Mouse (Mus musculus) embryonic facial prominence, embryonic 10.5 days (tissue): ENCODE results near the gene 1500015O10Rik. TPM values are rescaled to one million over a fixed set of nuclear protein-coding genes. Genes with fewer than 3 reads are reported as not detected.

Source experiments
- DNase-seq: peaks from one replicate; pipeline ENCODE4 v3.0.0-alpha.2; 2017; ENCODE audit warnings: low spot score
- H3K27ac ChIP-seq: fragments of 300-500 bp; sonication (generic); replicated peaks from 2 replicates; pipeline ENCODE4 v1.5.1; 2016; ENCODE audit warnings: mild to moderate bottlenecking
- H3K27me3 ChIP-seq: fragments of 300-500 bp; sonication (generic); replicated peaks from 2 replicates; pipeline ENCODE4 v1.6.1; 2016; ENCODE audit warnings: low read depth, mild to moderate bottlenecking; ENCODE audit not compliant: poor library complexity, severe bottlenecking
- H3K36me3 ChIP-seq: fragments of 300-500 bp; sonication (generic); replicated peaks from 2 replicates; pipeline ENCODE4 v1.6.1; 2016; ENCODE audit warnings: mild to moderate bottlenecking, moderate library complexity
- H3K4me1 ChIP-seq: fragments of 300-500 bp; sonication (generic); 2 replicates; pipeline ENCODE4 v1.6.1; 2016
- H3K4me3 ChIP-seq: fragments of 300-500 bp; sonication (generic); 2 replicates; pipeline ENCODE4 v1.5.1; 2016; ENCODE audit warnings: mild to moderate bottlenecking, moderate library complexity
- H3K9me3 ChIP-seq: fragments of 300-500 bp; sonication (generic); 2 replicates; pipeline ENCODE4 v1.6.1; 2016; ENCODE audit warnings: mild to moderate bottlenecking
- WGBS: fragments of 180-500 bp; shearing (Covaris S2); methylation state at CpG from one replicate; pipeline ENCODE4 v1.1.7; 2016; 5-methylcytosine and 5-hydroxymethylcytosine counted together
- polyA plus RNA-seq: library from polyadenylated mRNA; unstranded; fragments of >200 nt; fragmentation: Nextera tagmentation; extraction: Ambion mirVana; gene quantifications from 2 replicates; pipeline ENCODE4 v1.2.1, GENCODE M21; 2016

The 1500015O10Rik gene
- polyA plus RNA-seq, 1 experiment from 2014 or later = not detected

DNA sequence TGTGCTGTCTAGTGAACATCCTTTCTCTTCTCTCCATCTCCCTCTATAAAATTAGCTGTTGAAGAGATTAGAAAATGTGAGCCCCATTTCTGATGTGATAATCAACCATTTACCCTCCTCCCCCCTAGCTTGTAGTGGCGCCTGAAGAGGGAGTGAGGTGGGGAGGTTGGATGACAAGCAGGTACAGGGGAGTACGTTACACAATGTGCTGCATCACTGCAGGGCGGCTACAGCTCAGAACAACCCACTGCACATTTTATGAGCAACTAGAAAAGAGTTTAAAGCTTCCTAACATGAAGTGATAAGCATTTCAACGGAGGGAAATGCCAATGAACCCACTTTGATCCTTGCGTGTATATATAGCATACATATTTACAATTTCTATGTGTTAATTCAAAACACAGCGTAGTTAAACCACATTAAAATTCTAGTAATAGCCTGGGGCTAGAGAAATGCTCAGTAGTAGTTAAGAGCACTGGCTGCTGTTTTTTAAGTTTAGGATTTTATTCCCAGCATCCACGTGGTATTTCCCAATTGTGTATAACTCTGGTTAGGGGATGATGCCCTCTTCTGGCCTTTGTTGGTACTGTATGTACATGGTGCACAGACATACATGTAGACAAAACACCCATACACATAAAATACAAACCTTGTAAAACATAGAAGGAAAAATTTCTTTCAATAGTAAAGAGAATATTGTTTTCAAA lies 7.6 kb downstream of the 1500015O10Rik start:
- no peak overlapping the region for H3K4me3 ChIP-seq
- H3K27me3 ChIP-seq = no peaks in the 10 kb centered on the region
- H3K4me1 ChIP-seq = no peaks in the 10 kb centered on the region
- WGBS = 75% methylated on average over 7 of the region's 7 CpGs
- no peaks in the 10 kb centered on the region for H3K36me3 ChIP-seq
- no peak overlapping the region for H3K27ac ChIP-seq
- DNase-seq = peak; percentile 54
- H3K9me3 ChIP-seq = no peaks in the 10 kb centered on the region

DNA sequence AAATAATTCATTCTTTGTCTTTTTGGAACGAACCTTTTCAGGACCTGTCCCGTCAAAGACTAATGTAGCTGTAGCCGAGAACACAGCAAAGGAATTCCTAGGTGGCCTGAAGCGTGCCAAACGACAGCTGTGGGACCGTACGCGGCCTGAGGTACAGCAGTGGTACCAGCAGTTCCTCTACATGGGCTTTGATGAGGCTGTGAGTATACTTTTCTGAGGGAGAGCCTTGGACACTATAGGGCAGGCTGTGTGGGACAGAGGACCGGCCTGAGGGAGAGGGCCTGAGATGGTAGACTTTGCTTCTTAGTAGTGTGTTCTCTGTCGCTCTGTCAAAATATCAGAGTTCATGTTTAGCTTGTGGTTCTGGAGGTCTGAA lies 8.1 kb downstream of the 1500015O10Rik start:
- Histone ChIP-seq H3K4me1 (no peaks in the 10 kb centered on the region), H3K27ac (no peak overlapping the region), H3K27me3 (no peaks in the 10 kb centered on the region), H3K9me3 (no peaks in the 10 kb centered on the region), H3K4me3 (no peak overlapping the region), H3K36me3 (no peaks in the 10 kb centered on the region)
- 88% methylated on average over 10 of the region's 10 CpGs for WGBS
- DNase-seq = no peak

DNA sequence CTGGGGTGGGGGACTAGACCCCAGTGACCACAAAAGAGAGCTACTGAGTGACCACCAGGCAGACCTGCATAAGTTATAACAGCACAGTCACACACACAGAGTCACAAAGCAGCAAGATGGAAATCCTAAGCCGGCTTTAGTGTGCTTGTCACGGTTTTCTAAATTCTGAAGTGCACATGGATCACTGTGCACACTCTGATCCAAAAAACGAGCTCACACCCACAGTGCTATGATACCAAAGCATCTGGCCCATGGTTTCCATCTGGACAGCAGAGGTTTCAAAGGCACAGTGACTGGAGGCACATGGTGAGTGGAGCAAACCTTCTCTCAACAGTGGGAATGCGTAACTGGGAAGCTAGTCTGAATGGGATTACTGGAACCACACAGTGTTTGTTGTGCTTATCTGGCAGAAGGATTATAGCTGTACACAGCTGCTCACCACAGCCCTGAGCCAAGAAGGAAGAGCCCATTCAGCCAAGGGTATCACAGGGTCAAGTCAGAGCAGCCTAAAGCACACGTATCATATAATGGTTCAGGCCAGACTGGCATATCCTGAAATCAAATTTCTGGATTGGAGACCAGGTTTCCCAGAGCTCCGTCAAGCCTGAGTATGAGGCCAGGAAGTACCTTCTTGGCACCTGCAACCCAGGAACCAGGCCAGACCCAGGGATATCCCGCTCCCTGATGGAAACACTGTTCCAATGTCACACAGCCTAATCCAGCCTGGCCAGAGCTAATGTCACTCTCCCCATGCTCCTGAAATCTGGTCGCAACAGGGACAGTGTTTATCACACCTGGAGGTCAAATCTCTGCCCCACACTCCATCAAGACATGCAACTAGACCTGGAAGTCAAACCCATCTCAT lies 24.3 kb downstream of the 1500015O10Rik start:
- H3K27ac ChIP-seq = no peak overlapping the region
- H3K27me3 ChIP-seq = no peaks in the 10 kb centered on the region
- DNase-seq = no peak
- peaks cover 82% of the 10 kb centered on the region for H3K36me3 ChIP-seq
- H3K4me3 ChIP-seq = no peak overlapping the region
- no peaks in the 10 kb centered on the region for H3K9me3 ChIP-seq
- WGBS = 92% methylated on average over 8 of the region's 8 CpGs
- no peaks in the 10 kb centered on the region for H3K4me1 ChIP-seq

GRCm38 (mm10) chr1:43760085-43760484 lies 29.7 kb downstream of the 1500015O10Rik start:
- H3K36me3 ChIP-seq = peaks cover 81% of the 10 kb centered on the region

GRCm38 (mm10) chr1:43764481-43764880 lies 34.1 kb downstream of the 1500015O10Rik start:
- Histone ChIP-seq H3K4me3 (no peak overlapping the region), H3K36me3 (peaks cover 76% of the 10 kb centered on the region), H3K27me3 (no peaks in the 10 kb centered on the region), H3K27ac (no peak overlapping the region), H3K9me3 (no peaks in the 10 kb centered on the region), H3K4me1 (no peaks in the 10 kb centered on the region)
- WGBS = 93% methylated on average over 2 of the region's 2 CpGs
- DNase-seq = no peak

More at GRCm38 (mm10) chr1:43760085-43760484, 29.7 kb downstream of the 1500015O10Rik start:
- Histone ChIP-seq H3K4me1 (no peaks in the 10 kb centered on the region), H3K9me3 (no peaks in the 10 kb centered on the region), H3K27ac (no peak overlapping the region), H3K27me3 (no peaks in the 10 kb centered on the region), H3K4me3 (no peak overlapping the region)
- DNase-seq = no peak

DNA sequence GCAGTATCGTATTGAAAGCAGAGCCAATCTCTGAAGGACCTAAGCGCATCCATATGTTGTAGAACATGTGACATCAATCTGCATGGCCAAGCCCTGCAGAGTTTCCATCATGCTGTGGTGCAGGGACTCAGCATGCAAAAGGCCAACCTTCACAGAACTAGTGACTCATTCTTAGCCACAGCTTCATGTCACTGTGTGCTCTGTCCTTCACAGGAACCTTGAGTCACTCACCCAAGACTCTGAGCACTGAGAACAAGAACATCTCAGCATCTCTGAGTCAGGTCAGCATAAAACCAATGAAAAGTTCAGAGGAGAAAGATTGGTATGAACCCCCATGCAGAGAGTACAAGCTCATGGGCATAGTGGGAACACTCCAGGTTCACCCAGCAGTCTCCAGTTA lies 35.9 kb downstream of the 1500015O10Rik start:
- Histone ChIP-seq H3K4me1 (no peaks in the 10 kb centered on the region), H3K4me3 (no peak overlapping the region), H3K27ac (no peak overlapping the region), H3K9me3 (no peaks in the 10 kb centered on the region), H3K36me3 (peaks cover 87% of the 10 kb centered on the region), H3K27me3 (no peaks in the 10 kb centered on the region)
- no peak for DNase-seq
- WGBS = 87% methylated on average over 2 of the region's 2 CpGs

GRCm38 (mm10) chr1:43768385-43768990 lies 38.1 kb downstream of the 1500015O10Rik start:
- WGBS = 75% methylated on average over 4 of the region's 4 CpGs
- no peak overlapping the region for H3K4me3 ChIP-seq
- no peaks in the 10 kb centered on the region for H3K4me1 ChIP-seq
- H3K36me3 ChIP-seq = peaks cover 88% of the 10 kb centered on the region
- H3K27me3 ChIP-seq = no peaks in the 10 kb centered on the region
- H3K27ac ChIP-seq = no peak overlapping the region
- no peak for DNase-seq
- H3K9me3 ChIP-seq = 0 out of 2 replicates have a peak, but pooled peaks cover 3% of the 10 kb centered on the region

DNA sequence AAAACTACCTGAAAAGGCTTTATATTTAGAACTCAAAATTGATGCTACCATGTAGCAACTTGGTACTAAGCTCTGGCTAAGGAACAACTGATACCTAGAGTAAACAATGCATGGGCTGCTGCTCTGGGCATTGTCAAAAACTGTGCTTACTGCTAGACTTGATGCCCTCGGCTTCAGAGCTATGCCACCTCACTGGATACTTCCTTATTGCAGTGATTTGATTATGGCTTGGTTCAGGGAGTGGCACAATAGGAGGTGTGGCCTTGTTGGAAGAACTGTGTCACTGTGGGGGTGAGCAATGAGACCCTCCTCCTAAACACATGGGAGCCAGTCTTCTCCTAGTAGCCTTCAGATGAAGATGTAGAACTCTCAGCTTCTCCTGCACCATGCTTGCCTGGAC lies 38.9 kb downstream of the 1500015O10Rik start:
- Histone ChIP-seq H3K36me3 (peaks cover 88% of the 10 kb centered on the region), H3K27ac (no peak overlapping the region), H3K4me1 (no peaks in the 10 kb centered on the region), H3K9me3 (0 out of 2 replicates have a peak, but pooled peaks cover 3% of the 10 kb centered on the region), H3K4me3 (no peak overlapping the region), H3K27me3 (no peaks in the 10 kb centered on the region)
- WGBS = 75% methylated on average over 1 of the region's 1 CpGs
- DNase-seq = no peak

DNA sequence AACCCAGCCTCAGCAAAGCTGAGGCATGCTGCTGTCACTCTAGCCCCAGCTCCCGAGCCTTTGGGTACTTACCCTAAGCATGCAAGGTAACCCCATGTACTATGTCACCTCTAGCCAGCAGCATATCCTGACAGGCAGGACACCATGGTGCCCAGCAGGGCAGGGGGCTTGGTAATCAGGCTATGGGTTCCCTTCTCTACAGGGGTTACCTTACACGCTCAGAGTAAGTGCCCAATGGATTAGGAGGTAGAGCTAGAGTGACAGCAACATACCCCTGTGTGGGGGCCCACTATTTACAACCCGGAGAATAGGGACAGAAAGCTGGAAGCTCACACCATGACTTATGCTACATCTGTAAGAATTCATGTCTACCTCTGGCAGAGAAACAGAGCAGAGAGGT lies 39.6 kb downstream of the 1500015O10Rik start:
- DNase-seq = no peak
- Histone ChIP-seq H3K4me3 (no peak overlapping the region), H3K27ac (no peak overlapping the region), H3K36me3 (peaks cover 86% of the 10 kb centered on the region), H3K9me3 (0 out of 2 replicates have a peak, but pooled peaks cover 3% of the 10 kb centered on the region), H3K4me1 (no peaks in the 10 kb centered on the region), H3K27me3 (no peaks in the 10 kb centered on the region)
- WGBS = 86% methylated on average over 3 of the region's 3 CpGs

GRCm38 (mm10) chr1:43772694-43773093 lies 42.3 kb downstream of the 1500015O10Rik start:
- Histone ChIP-seq H3K27me3 (no peaks in the 10 kb centered on the region), H3K36me3 (peaks cover 88% of the 10 kb centered on the region), H3K4me1 (no peaks in the 10 kb centered on the region), H3K9me3 (0 out of 2 replicates have a peak, but pooled peaks cover 3% of the 10 kb centered on the region), H3K4me3 (no peak overlapping the region), H3K27ac (no peak overlapping the region)
- DNase-seq = no peak
- 97% methylated on average over 3 of the region's 3 CpGs for WGBS

GRCm38 (mm10) chr1:43774126-43774525 lies 43.7 kb downstream of the 1500015O10Rik start:
- no peak for DNase-seq
- peaks cover 3% of the 10 kb centered on the region; the same call in 1 of the 2 replicates for H3K9me3 ChIP-seq
- H3K27me3 ChIP-seq = no peaks in the 10 kb centered on the region
- H3K27ac ChIP-seq = no peak overlapping the region
- no peaks in the 10 kb centered on the region for H3K4me1 ChIP-seq
- 95% methylated on average over 4 of the region's 4 CpGs for WGBS
- H3K4me3 ChIP-seq = no peak overlapping the region
- H3K36me3 ChIP-seq = peaks cover 83% of the 10 kb centered on the region

- DNase-seq = no peak
- no peak overlapping the region for H3K4me3 ChIP-seq
- H3K36me3 ChIP-seq = peaks cover 74% of the 10 kb centered on the region
- no peaks in the 10 kb centered on the region for H3K4me1 ChIP-seq
- H3K27ac ChIP-seq = no peak overlapping the region
- WGBS = 82% methylated on average over 3 of the region's 3 CpGs
- no peaks in the 10 kb centered on the region for H3K27me3 ChIP-seq
- peaks cover 3% of the 10 kb centered on the region; the same call in 1 of the 2 replicates for H3K9me3 ChIP-seq
Measured at GRCm38 (mm10) chr1:43776106-43776505, 45.7 kb downstream of the 1500015O10Rik start.
